Mouse (Mus musculus): Measurements from ENCODE around the gene Hist1h2ac.

DNA sequence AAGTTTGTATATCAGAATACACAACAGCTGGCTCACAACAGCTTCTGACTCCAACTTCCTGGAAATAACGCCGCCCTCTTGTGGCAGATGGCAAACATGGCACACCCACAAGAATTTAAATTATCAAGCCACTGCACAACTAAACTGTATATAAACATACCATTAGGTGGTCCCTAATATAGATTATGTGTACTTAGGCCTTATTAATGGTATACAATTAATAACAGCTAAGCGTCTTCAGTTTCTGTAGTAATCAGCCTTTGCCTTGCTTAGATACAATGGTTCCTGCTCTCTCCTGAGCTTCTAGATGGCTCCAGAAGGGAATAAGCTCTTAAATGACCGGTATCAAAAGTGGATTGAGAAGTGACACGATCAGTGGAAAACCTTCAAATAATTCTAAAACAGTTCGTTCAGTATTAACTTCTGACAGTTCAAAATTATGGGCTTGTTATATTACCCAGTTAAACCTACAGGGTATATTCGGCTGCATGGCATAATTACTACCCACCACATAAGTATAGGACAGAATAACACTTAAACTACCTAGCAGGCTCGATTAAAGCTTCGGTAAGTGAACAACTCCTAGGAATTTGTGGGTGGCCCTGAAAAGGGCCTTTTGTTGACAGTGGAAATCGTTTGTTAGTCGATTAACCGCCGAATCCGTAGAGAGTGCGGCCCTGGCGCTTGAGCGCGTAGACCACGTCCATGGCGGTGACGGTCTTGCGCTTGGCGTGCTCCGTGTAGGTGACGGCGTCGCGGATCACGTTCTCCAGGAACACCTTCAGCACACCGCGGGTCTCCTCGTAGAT lies 13.9 kb upstream of the Hist1h2ac start:
- peak; percentile 88 for TF ChIP-seq CTCF (IDR thresholded peaks at IDR 0.05; ENCODE audit: low read depth)
- no peak for TF ChIP-seq EP300 (optimal IDR thresholded peaks at IDR 0.05)

All from stomach, postnatal 0 days (tissue).